Mouse (Mus musculus) bone marrow macrophage, adult 2 months (primary cell): ENCODE data around the gene Irgm1. TPM values are rescaled to one million over a fixed set of nuclear protein-coding genes. Genes with fewer than 3 reads are reported as not detected.
A peak's percentile ranks its signal among the peaks of the same experiment; 100 is the strongest.

Experiments used
- H3K27ac ChIP-seq: 2 replicates; pipeline ENCODE4 v1.5.1; 2012; ENCODE audit warnings: low read depth, low read length; ENCODE audit not compliant: insufficient read depth
- H3K4me1 ChIP-seq: 2 replicates; pipeline ENCODE4 v1.6.1; 2012; ENCODE audit warnings: low read length; ENCODE audit not compliant: control insufficient read depth, insufficient read depth
- H3K4me3 ChIP-seq: 2 replicates; pipeline ENCODE4 v1.5.1; 2012; ENCODE audit warnings: mild to moderate bottlenecking, low read length, moderate library complexity; ENCODE audit not compliant: insufficient read depth
- CTCF ChIP-seq: IDR thresholded peaks from 2 replicates; pipeline ENCODE4 v1.5.1; 2012; ENCODE audit warnings: low read depth, mild to moderate bottlenecking, low read length, moderate library complexity
- POLR2A ChIP-seq: IDR thresholded peaks from 2 replicates; pipeline ENCODE4 v1.6.1; 2012; ENCODE audit warnings: mild to moderate bottlenecking, low read depth, low read length, borderline replicate concordance
- polyA plus RNA-seq: library from polyadenylated mRNA; stranded (reverse); fragments of >200 nt; gene quantifications from 2 replicates; pipeline ENCODE4 v1.2.4, GENCODE M21; 2012; ENCODE audit not compliant: missing spikeins, insufficient read depth, insufficient read length

Gene Irgm1
- polyA plus RNA-seq, 1 experiment: 79.4 TPM

GRCm38 (mm10) chr11:48874465-48874864 is 3.0 kb upstream of the Irgm1 start:
- no peak for TF ChIP-seq POLR2A
- TF ChIP-seq CTCF: no peak
- H3K4me3 ChIP-seq: no peak overlapping the region
- peaks cover 22% of the 10 kb centered on the region for H3K4me1 ChIP-seq
- no peak overlapping the region for H3K27ac ChIP-seq

- Histone ChIP-seq H3K4me3 (no peak overlapping the region), H3K4me1 (peaks cover 23% of the 10 kb centered on the region)
- TF ChIP-seq CTCF (no peak), POLR2A (no peak)
These were observed 2.3 kb upstream of the Irgm1 start for GRCm38 (mm10) chr11:48873591-48874290.

GRCm38 (mm10) chr11:48872695-48873300 is 1.3 kb upstream of the Irgm1 start:
- peaks cover 17% of the 10 kb centered on the region for H3K4me1 ChIP-seq
- peak overlapping the region; percentile 96 for H3K27ac ChIP-seq
- TF ChIP-seq CTCF (no peak), POLR2A (no peak)
- H3K4me3 ChIP-seq: peak overlapping the region; percentile 79; the same call in 1 of the 2 replicates

More at GRCm38 (mm10) chr11:48873591-48874290, 2.3 kb upstream of the Irgm1 start:
- no peak overlapping the region for H3K27ac ChIP-seq

GRCm38 (mm10) chr11:48871817-48872541 is 496 bp upstream of the Irgm1 start:
- Histone ChIP-seq H3K4me1 (peaks cover 17% of the 10 kb centered on the region), H3K4me3 (peak overlapping the region; percentile 79), H3K27ac (peak overlapping the region; percentile 96)
- TF ChIP-seq CTCF: no peak
- no peak for TF ChIP-seq POLR2A

GRCm38 (mm10) chr11:48870781-48871180 is 702 bp downstream of the Irgm1 start:
- TF ChIP-seq CTCF: no peak
- TF ChIP-seq POLR2A: no peak
- Histone ChIP-seq H3K4me3 (peak overlapping the region; percentile 79), H3K4me1 (peaks cover 17% of the 10 kb centered on the region), H3K27ac (peak overlapping the region; percentile 96)

GRCm38 (mm10) chr11:48869380-48870110 is 1.9 kb downstream of the Irgm1 start:
- Histone ChIP-seq H3K4me1 (peaks cover 14% of the 10 kb centered on the region), H3K27ac (0 out of 2 replicates have a peak overlapping the region, but pooled peaks have one; percentile 12), H3K4me3 (peak overlapping the region; percentile 59)
- TF ChIP-seq POLR2A: no peak
- no peak for TF ChIP-seq CTCF

- Histone ChIP-seq H3K4me1 (peaks cover 5% of the 10 kb centered on the region; the same call in 1 of the 2 replicates), H3K4me3 (no peak overlapping the region), H3K27ac (no peak overlapping the region)
- no peak for TF ChIP-seq CTCF
- no peak for TF ChIP-seq POLR2A
These were observed 5.0 kb downstream of the Irgm1 start for GRCm38 (mm10) chr11:48866481-48866880.

GRCm38 (mm10) chr11:48863808-48864207 is 7.7 kb downstream of the Irgm1 start:
- Histone ChIP-seq H3K4me1 (no peaks in the 10 kb centered on the region), H3K4me3 (no peak overlapping the region), H3K27ac (no peak overlapping the region)
- TF ChIP-seq CTCF (no peak), POLR2A (no peak)

- no peak overlapping the region for H3K4me3 ChIP-seq
- H3K4me1 ChIP-seq: no peaks in the 10 kb centered on the region
- TF ChIP-seq POLR2A: no peak
- no peak for TF ChIP-seq CTCF
- H3K27ac ChIP-seq: no peak overlapping the region
These were observed 8.6 kb downstream of the Irgm1 start for GRCm38 (mm10) chr11:48862784-48863319.

- no peak overlapping the region for H3K4me3 ChIP-seq
- no peak overlapping the region for H3K27ac ChIP-seq
- no peak for TF ChIP-seq CTCF
- TF ChIP-seq POLR2A: no peak
- H3K4me1 ChIP-seq: peaks cover 3% of the 10 kb centered on the region
These were observed 12.5 kb downstream of the Irgm1 start for GRCm38 (mm10) chr11:48859014-48859413.
